Mouse (Mus musculus): ENCODE data around the gene Nova2.

Gene Nova2

DNA sequence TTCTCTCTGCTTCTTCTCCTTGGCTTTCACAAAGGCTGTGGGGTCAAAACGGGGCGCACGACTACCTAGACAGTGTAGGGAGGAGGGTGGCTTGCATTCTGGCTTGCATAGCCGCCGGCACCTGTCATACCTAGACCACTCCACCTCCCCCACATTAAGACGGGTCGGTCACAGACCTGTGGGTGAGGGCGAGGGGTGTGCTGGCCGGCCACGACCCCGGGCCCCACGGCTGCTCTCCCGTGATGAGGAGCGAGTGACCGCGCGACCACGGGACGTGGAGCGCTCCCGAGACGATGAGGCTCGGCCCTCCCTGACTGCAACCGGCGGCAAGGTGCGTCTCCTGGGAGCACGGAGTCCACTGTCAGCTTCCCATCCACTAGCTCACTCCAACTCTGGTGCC is 32.7 kb upstream of the Nova2 start:
- H3K27me3 ChIP-seq (ENCODE audit: insufficient read depth, low read length) = peaks cover 18% of the 10 kb centered on the region
- peaks cover 23% of the 10 kb centered on the region for H3K4me1 ChIP-seq (replicated peaks; ENCODE audit: low read depth, low read length)
- no peak for TF ChIP-seq NANOG (IDR thresholded peaks at IDR 0.05; ENCODE audit: borderline replicate concordance, low read length)
- TF ChIP-seq CTCF (conservative IDR thresholded peaks at IDR 0.05; ENCODE audit: low read length) = no peak
- no peak for TF ChIP-seq POU5F1 (IDR thresholded peaks at IDR 0.05; ENCODE audit: borderline replicate concordance, low read length)
- no peaks in the 10 kb centered on the region for H3K9me3 ChIP-seq (ENCODE audit: low read length)
- H3K4me3 ChIP-seq (replicated peaks; ENCODE audit: low read length) = peak overlapping the region; percentile 76
- H3K36me3 ChIP-seq (ENCODE audit: insufficient read depth, low read length) = peaks cover 43% of the 10 kb centered on the region

DNA sequence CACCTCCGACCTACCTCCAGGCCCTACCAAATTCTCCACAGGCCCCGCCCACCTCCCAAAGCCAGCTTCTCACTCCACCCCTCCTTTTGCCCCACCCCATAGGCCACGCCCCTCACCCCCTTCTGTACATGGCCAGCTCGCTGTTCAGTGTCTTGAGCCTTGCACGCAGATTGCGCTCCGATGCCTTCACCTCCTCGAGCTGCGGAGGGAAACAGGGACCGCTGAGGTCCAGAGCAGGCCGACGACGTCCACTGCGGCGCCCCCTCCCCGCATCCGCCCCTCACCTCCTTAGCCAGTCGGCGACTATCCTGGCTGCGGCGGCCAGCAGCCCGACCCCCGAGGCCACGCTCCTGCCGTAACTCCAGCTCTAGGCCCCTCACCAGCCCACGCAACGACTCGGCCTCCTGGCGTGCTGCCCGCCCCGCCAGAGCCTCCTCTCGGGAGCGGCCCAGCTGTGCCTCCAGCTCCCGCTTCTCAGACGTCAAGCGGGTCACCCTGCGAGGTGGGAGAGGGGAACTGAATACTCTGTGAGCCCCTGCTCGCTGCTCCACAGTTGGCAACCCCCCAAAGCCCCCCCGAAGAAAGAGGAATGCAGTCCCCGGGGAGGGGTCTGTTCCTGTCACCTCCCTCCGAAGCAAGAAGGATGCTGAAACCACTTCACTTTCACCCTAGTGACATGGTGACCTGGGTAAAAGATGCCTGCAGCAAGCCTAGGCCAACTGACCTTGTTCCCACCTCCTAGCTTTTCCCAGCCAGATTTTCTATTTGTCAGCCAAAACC is 31.8 kb upstream of the Nova2 start:
- H3K4me3 ChIP-seq (replicated peaks; ENCODE audit: low read length) = peak overlapping the region; percentile 76
- TF ChIP-seq NANOG (IDR thresholded peaks at IDR 0.05; ENCODE audit: borderline replicate concordance, low read length) (no peak), CTCF (conservative IDR thresholded peaks at IDR 0.05; ENCODE audit: low read length) (no peak), POU5F1 (IDR thresholded peaks at IDR 0.05; ENCODE audit: borderline replicate concordance, low read length) (no peak)
- H3K36me3 ChIP-seq (ENCODE audit: insufficient read depth, low read length) = peaks cover 49% of the 10 kb centered on the region
- no peaks in the 10 kb centered on the region for H3K9me3 ChIP-seq (ENCODE audit: low read length)
- H3K27me3 ChIP-seq (ENCODE audit: insufficient read depth, low read length) = peaks cover 18% of the 10 kb centered on the region
- H3K4me1 ChIP-seq (replicated peaks; ENCODE audit: low read depth, low read length) = peaks cover 23% of the 10 kb centered on the region

- H3K27me3 ChIP-seq (ENCODE audit: insufficient read depth, low read length) = peaks cover 18% of the 10 kb centered on the region
- no peaks in the 10 kb centered on the region for H3K9me3 ChIP-seq (ENCODE audit: low read length)
- peaks cover 46% of the 10 kb centered on the region for H3K36me3 ChIP-seq (ENCODE audit: insufficient read depth, low read length)
- TF ChIP-seq CTCF (conservative IDR thresholded peaks at IDR 0.05; ENCODE audit: low read length) (peak; percentile 29), POU5F1 (IDR thresholded peaks at IDR 0.05; ENCODE audit: borderline replicate concordance, low read length) (no peak)
- H3K4me1 ChIP-seq (replicated peaks; ENCODE audit: low read depth, low read length) = peaks cover 24% of the 10 kb centered on the region
- no peak overlapping the region for H3K4me3 ChIP-seq (replicated peaks; ENCODE audit: low read length)
These were observed 29.2 kb upstream of the Nova2 start for GRCm38 (mm10) chr7:18896536-18896935.

DNA sequence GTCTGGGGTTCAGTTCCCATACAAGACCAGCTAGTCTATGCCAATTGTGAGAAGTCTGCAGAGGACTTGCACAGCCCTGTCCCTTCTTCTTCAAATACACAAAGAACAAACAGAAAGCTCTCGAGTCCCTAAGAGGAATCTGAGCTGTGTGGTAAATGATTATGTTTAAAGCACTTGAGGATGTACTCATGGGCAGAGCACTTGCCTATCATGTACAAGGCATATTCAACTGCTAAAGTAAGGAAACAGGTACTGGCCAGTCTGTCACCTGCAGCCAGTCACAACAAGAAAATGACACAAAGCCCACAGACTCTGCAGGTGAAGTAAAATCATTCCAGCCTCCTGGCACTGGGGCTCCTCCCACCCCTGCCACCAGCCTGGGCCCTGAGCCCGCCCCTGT is 25.2 kb upstream of the Nova2 start:
- TF ChIP-seq CTCF (conservative IDR thresholded peaks at IDR 0.05; ENCODE audit: low read length) (no peak), NANOG (IDR thresholded peaks at IDR 0.05; ENCODE audit: borderline replicate concordance, low read length) (no peak)
- Histone ChIP-seq H3K9me3 (ENCODE audit: low read length) (no peaks in the 10 kb centered on the region), H3K4me3 (replicated peaks; ENCODE audit: low read length) (no peak overlapping the region), H3K36me3 (ENCODE audit: insufficient read depth, low read length) (peaks cover 62% of the 10 kb centered on the region), H3K4me1 (replicated peaks; ENCODE audit: low read depth, low read length) (peaks cover 33% of the 10 kb centered on the region), H3K27me3 (ENCODE audit: insufficient read depth, low read length) (no peaks in the 10 kb centered on the region)

DNA sequence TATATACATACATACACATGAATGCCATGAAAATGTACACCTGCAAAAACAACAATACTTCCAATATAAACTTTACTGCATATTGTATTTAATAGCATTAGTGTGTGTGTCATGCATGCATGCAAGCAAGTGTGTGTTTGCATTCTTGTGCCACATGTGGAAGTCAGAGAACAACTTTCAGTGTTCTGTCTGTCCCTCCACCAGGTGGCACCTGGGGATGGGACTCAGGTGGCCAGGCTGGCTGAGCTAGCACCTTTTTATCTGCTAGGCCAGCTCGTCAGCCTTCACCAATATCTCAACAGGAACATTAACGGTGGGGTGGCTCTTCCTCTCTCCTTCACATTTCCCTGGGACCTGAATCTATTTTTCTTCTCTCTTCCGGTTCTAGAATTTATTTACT is 23.2 kb upstream of the Nova2 start:
- H3K4me3 ChIP-seq (replicated peaks; ENCODE audit: low read length) = no peak overlapping the region
- peaks cover 49% of the 10 kb centered on the region for H3K4me1 ChIP-seq (replicated peaks; ENCODE audit: low read depth, low read length)
- no peaks in the 10 kb centered on the region for H3K27me3 ChIP-seq (ENCODE audit: insufficient read depth, low read length)
- TF ChIP-seq POU5F1 (IDR thresholded peaks at IDR 0.05; ENCODE audit: borderline replicate concordance, low read length) (no peak), CTCF (conservative IDR thresholded peaks at IDR 0.05; ENCODE audit: low read length) (no peak), NANOG (IDR thresholded peaks at IDR 0.05; ENCODE audit: borderline replicate concordance, low read length) (no peak)
- H3K9me3 ChIP-seq (ENCODE audit: low read length) = no peaks in the 10 kb centered on the region
- H3K36me3 ChIP-seq (ENCODE audit: insufficient read depth, low read length) = peaks cover 63% of the 10 kb centered on the region

GRCm38 (mm10) chr7:18904971-18905370 is 20.7 kb upstream of the Nova2 start:
- peak overlapping the region; percentile 32; the same call in 1 of the 2 replicates for H3K4me3 ChIP-seq (replicated peaks; ENCODE audit: low read length)
- H3K4me1 ChIP-seq (replicated peaks; ENCODE audit: low read depth, low read length) = peaks cover 70% of the 10 kb centered on the region
- H3K27me3 ChIP-seq (ENCODE audit: insufficient read depth, low read length) = no peaks in the 10 kb centered on the region
- no peaks in the 10 kb centered on the region for H3K9me3 ChIP-seq (ENCODE audit: low read length)
- TF ChIP-seq POU5F1 (IDR thresholded peaks at IDR 0.05; ENCODE audit: borderline replicate concordance, low read length) (no peak), NANOG (IDR thresholded peaks at IDR 0.05; ENCODE audit: borderline replicate concordance, low read length) (no peak), CTCF (conservative IDR thresholded peaks at IDR 0.05; ENCODE audit: low read length) (no peak)
- peaks cover 53% of the 10 kb centered on the region for H3K36me3 ChIP-seq (ENCODE audit: insufficient read depth, low read length)

GRCm38 (mm10) chr7:18909797-18910196 is 15.9 kb upstream of the Nova2 start:
- no peak for TF ChIP-seq POU5F1 (IDR thresholded peaks at IDR 0.05; ENCODE audit: borderline replicate concordance, low read length)
- no peak for TF ChIP-seq NANOG (IDR thresholded peaks at IDR 0.05; ENCODE audit: borderline replicate concordance, low read length)
- TF ChIP-seq CTCF (conservative IDR thresholded peaks at IDR 0.05; ENCODE audit: low read length) = no peak
- peak overlapping the region; percentile 93 for H3K4me3 ChIP-seq (replicated peaks; ENCODE audit: low read length)
- peaks cover 4% of the 10 kb centered on the region for H3K27me3 ChIP-seq (ENCODE audit: insufficient read depth, low read length)
- H3K36me3 ChIP-seq (ENCODE audit: insufficient read depth, low read length) = peaks cover 22% of the 10 kb centered on the region
- no peaks in the 10 kb centered on the region for H3K9me3 ChIP-seq (ENCODE audit: low read length)
- H3K4me1 ChIP-seq (replicated peaks; ENCODE audit: low read depth, low read length) = peaks cover 51% of the 10 kb centered on the region

- H3K4me3 ChIP-seq (replicated peaks; ENCODE audit: low read length) = peak within 1 kb of the TSS; percentile 93
- H3K4me1 ChIP-seq (replicated peaks; ENCODE audit: low read depth, low read length) = peaks cover 45% of the 10 kb centered on the region
- H3K27me3 ChIP-seq (ENCODE audit: insufficient read depth, low read length) = peaks cover 4% of the 10 kb centered on the region
- H3K9me3 ChIP-seq (ENCODE audit: low read length) = no peaks in the 10 kb centered on the region
- peaks cover 22% of the 10 kb centered on the region for H3K36me3 ChIP-seq (ENCODE audit: insufficient read depth, low read length)
- no peak for TF ChIP-seq POU5F1 (IDR thresholded peaks at IDR 0.05; ENCODE audit: borderline replicate concordance, low read length)
- TF ChIP-seq CTCF (conservative IDR thresholded peaks at IDR 0.05; ENCODE audit: low read length) = no peak
- no peak for TF ChIP-seq NANOG (IDR thresholded peaks at IDR 0.05; ENCODE audit: borderline replicate concordance, low read length)
These were observed 15.4 kb upstream of the Nova2 start, which contains the start of gene Ccdc61 for GRCm38 (mm10) chr7:18910241-18910831. Ccdc61 (minus strand) TSS chr7:18910415.

Measured in E14TG2a.4 (cell line).